Mouse (Mus musculus) liver, embryonic 15.5 days (tissue): ENCODE data around the gene Kcne4. TPM values are rescaled to one million over a fixed set of nuclear protein-coding genes. Genes with fewer than 3 reads are reported as not detected.

Source experiments
- ATAC-seq: fragments of 200-750 bp; cut with Nextera tagmentation; 2 replicates; pipeline ENCODE4 v1.8.0; 2017; ENCODE audit warnings: moderate number of reproducible peaks, mild to moderate bottlenecking, moderate library complexity; ENCODE audit not compliant: insufficient read depth
- H3K27ac ChIP-seq: fragments of 300-500 bp; sonication (generic); replicated peaks from 2 replicates; pipeline ENCODE4 v1.5.1; 2015; ENCODE audit warnings: mild to moderate bottlenecking, inconsistent platforms
- H3K27me3 ChIP-seq: fragments of 300-500 bp; sonication (generic); 2 replicates; pipeline ENCODE4 v1.6.1; 2015; ENCODE audit warnings: mild to moderate bottlenecking, inconsistent platforms
- H3K36me3 ChIP-seq: fragments of 300-500 bp; sonication (generic); replicated peaks from 2 replicates; pipeline ENCODE4 v1.6.1; 2015; ENCODE audit warnings: moderate library complexity, mild to moderate bottlenecking, inconsistent platforms
- H3K4me1 ChIP-seq: fragments of 300-500 bp; sonication (generic); replicated peaks from 2 replicates; pipeline ENCODE4 v1.6.1; 2015; ENCODE audit warnings: inconsistent platforms
- H3K4me2 ChIP-seq: fragments of 300-500 bp; sonication (generic); 2 replicates; pipeline ENCODE4 v1.6.1; 2015; ENCODE audit warnings: moderate library complexity, mild to moderate bottlenecking, inconsistent platforms
- H3K4me3 ChIP-seq: fragments of 300-500 bp; sonication (generic); replicated peaks from 2 replicates; pipeline ENCODE4 v1.5.1; 2015; ENCODE audit warnings: mild to moderate bottlenecking, inconsistent platforms
- H3K9ac ChIP-seq: fragments of 300-500 bp; sonication (generic); 2 replicates; pipeline ENCODE4 v1.6.1; 2015; ENCODE audit warnings: moderate library complexity, mild to moderate bottlenecking, inconsistent platforms
- H3K9me3 ChIP-seq: fragments of 300-500 bp; sonication (generic); replicated peaks from 2 replicates; pipeline ENCODE4 v1.6.1; 2016; ENCODE audit warnings: inconsistent platforms
- WGBS: fragments of 180-500 bp; shearing (Covaris S2); methylation state at CpG from one replicate; pipeline ENCODE4 v1.1.7; 2015; ENCODE audit warnings: mixed read lengths; ENCODE audit not compliant: insufficient replicate concordance; 5-methylcytosine and 5-hydroxymethylcytosine counted together
- polyA plus RNA-seq: library from polyadenylated mRNA; unstranded; fragments of >200 nt; fragmentation: Nextera tagmentation; extraction: Ambion mirVana; gene quantifications from 2 replicates; pipeline ENCODE4 v1.2.1, GENCODE M21; 2015

Kcne4 gene
- polyA plus RNA-seq, 1 experiment from 2014 or later = 0.30 TPM

- Histone ChIP-seq H3K4me2 (no peak overlapping the region), H3K4me3 (no peak overlapping the region), H3K27ac (no peak overlapping the region), H3K4me1 (no peaks in the 10 kb centered on the region), H3K27me3 (no peaks in the 10 kb centered on the region), H3K9ac (no peak overlapping the region), H3K9me3 (no peaks in the 10 kb centered on the region), H3K36me3 (no peaks in the 10 kb centered on the region)
- no peak for ATAC-seq
- WGBS = 72% methylated on average over 8 of the region's 8 CpGs
Measured at GRCm38 (mm10) chr1:78820176-78820575, 3.6 kb downstream of the Kcne4 start.

- Histone ChIP-seq H3K27ac (no peak overlapping the region), H3K9me3 (no peaks in the 10 kb centered on the region), H3K4me1 (no peaks in the 10 kb centered on the region), H3K4me2 (no peak overlapping the region), H3K4me3 (no peak overlapping the region), H3K36me3 (no peaks in the 10 kb centered on the region), H3K27me3 (no peaks in the 10 kb centered on the region), H3K9ac (no peak overlapping the region)
- ATAC-seq = no peak
- 67% methylated on average over 9 of the region's 9 CpGs for WGBS
Measured at GRCm38 (mm10) chr1:78821111-78821510, 4.6 kb downstream of the Kcne4 start.

GRCm38 (mm10) chr1:78821733-78822430, 5.3 kb downstream of the Kcne4 start:
- H3K36me3 ChIP-seq = no peaks in the 10 kb centered on the region
- no peaks in the 10 kb centered on the region for H3K27me3 ChIP-seq
- WGBS = 71% methylated on average over 15 of the region's 15 CpGs
- no peak overlapping the region for H3K4me3 ChIP-seq
- H3K9me3 ChIP-seq = no peaks in the 10 kb centered on the region
- H3K27ac ChIP-seq = no peak overlapping the region
- ATAC-seq = no peak
- no peak overlapping the region for H3K9ac ChIP-seq
- no peak overlapping the region for H3K4me2 ChIP-seq
- H3K4me1 ChIP-seq = no peaks in the 10 kb centered on the region

GRCm38 (mm10) chr1:78825246-78825645, 8.7 kb downstream of the Kcne4 start:
- H3K4me2 ChIP-seq = no peak overlapping the region
- no peak overlapping the region for H3K27ac ChIP-seq
- H3K9ac ChIP-seq = no peak overlapping the region
- H3K4me3 ChIP-seq = no peak overlapping the region
- no peaks in the 10 kb centered on the region for H3K27me3 ChIP-seq
- no peak for ATAC-seq
- no peaks in the 10 kb centered on the region for H3K9me3 ChIP-seq
- no peaks in the 10 kb centered on the region for H3K36me3 ChIP-seq
- 43% methylated on average over 3 of the region's 3 CpGs for WGBS
- no peaks in the 10 kb centered on the region for H3K4me1 ChIP-seq

- H3K4me1 ChIP-seq = no peaks in the 10 kb centered on the region
- no peaks in the 10 kb centered on the region for H3K27me3 ChIP-seq
- no peak overlapping the region for H3K27ac ChIP-seq
- 70% methylated on average over 3 of the region's 3 CpGs for WGBS
- no peaks in the 10 kb centered on the region for H3K36me3 ChIP-seq
- no peak overlapping the region for H3K4me2 ChIP-seq
- no peak for ATAC-seq
- H3K4me3 ChIP-seq = no peak overlapping the region
- H3K9ac ChIP-seq = no peak overlapping the region
- no peaks in the 10 kb centered on the region for H3K9me3 ChIP-seq
Measured at GRCm38 (mm10) chr1:78838468-78838867, 21.9 kb downstream of the Kcne4 start.

GRCm38 (mm10) chr1:78840769-78841168, 24.2 kb downstream of the Kcne4 start:
- Histone ChIP-seq H3K27me3 (no peaks in the 10 kb centered on the region), H3K4me1 (no peaks in the 10 kb centered on the region), H3K4me2 (no peak overlapping the region), H3K9ac (no peak overlapping the region), H3K9me3 (no peaks in the 10 kb centered on the region), H3K4me3 (no peak overlapping the region), H3K27ac (no peak overlapping the region), H3K36me3 (no peaks in the 10 kb centered on the region)
- 40% methylated on average over 2 of the region's 2 CpGs for WGBS
- ATAC-seq = no peak

GRCm38 (mm10) chr1:78845661-78846060, 29.1 kb downstream of the Kcne4 start:
- 53% methylated on average over 1 of the region's 1 CpGs for WGBS
- no peaks in the 10 kb centered on the region for H3K4me1 ChIP-seq

GRCm38 (mm10) chr1:78846471-78846870, 29.9 kb downstream of the Kcne4 start:
- no peak overlapping the region for H3K4me3 ChIP-seq
- 29% methylated on average over 2 of the region's 2 CpGs for WGBS
- H3K27ac ChIP-seq = no peak overlapping the region
- no peaks in the 10 kb centered on the region for H3K36me3 ChIP-seq
- no peak overlapping the region for H3K9ac ChIP-seq
- no peaks in the 10 kb centered on the region for H3K4me1 ChIP-seq
- no peak overlapping the region for H3K4me2 ChIP-seq
- no peaks in the 10 kb centered on the region for H3K9me3 ChIP-seq
- H3K27me3 ChIP-seq = no peaks in the 10 kb centered on the region
- ATAC-seq = no peak

More at GRCm38 (mm10) chr1:78845661-78846060, 29.1 kb downstream of the Kcne4 start:
- no peak overlapping the region for H3K4me2 ChIP-seq
- H3K4me3 ChIP-seq = no peak overlapping the region
- H3K36me3 ChIP-seq = no peaks in the 10 kb centered on the region
- no peak for ATAC-seq
- H3K27me3 ChIP-seq = no peaks in the 10 kb centered on the region
- H3K9ac ChIP-seq = no peak overlapping the region
- no peaks in the 10 kb centered on the region for H3K9me3 ChIP-seq
- H3K27ac ChIP-seq = no peak overlapping the region

- no peak for ATAC-seq
- no peaks in the 10 kb centered on the region for H3K9me3 ChIP-seq
Measured at GRCm38 (mm10) chr1:78852408-78853093, 36.0 kb downstream of the Kcne4 start.

GRCm38 (mm10) chr1:78853094-78853445, 36.5 kb downstream of the Kcne4 start:
- no peaks in the 10 kb centered on the region for H3K9me3 ChIP-seq
- H3K9ac ChIP-seq = no peak overlapping the region
- H3K27ac ChIP-seq = no peak overlapping the region
- no peaks in the 10 kb centered on the region for H3K4me1 ChIP-seq
- H3K4me3 ChIP-seq = no peak overlapping the region
- WGBS = 82% methylated on average over 3 of the region's 3 CpGs
- no peaks in the 10 kb centered on the region for H3K27me3 ChIP-seq
- no peak overlapping the region for H3K4me2 ChIP-seq
- no peaks in the 10 kb centered on the region for H3K36me3 ChIP-seq
- ATAC-seq = no peak

More at GRCm38 (mm10) chr1:78852408-78853093, 36.0 kb downstream of the Kcne4 start:
- H3K27me3 ChIP-seq = no peaks in the 10 kb centered on the region
- no peak overlapping the region for H3K27ac ChIP-seq
- no peaks in the 10 kb centered on the region for H3K36me3 ChIP-seq
- H3K4me2 ChIP-seq = no peak overlapping the region
- H3K9ac ChIP-seq = no peak overlapping the region
- H3K4me3 ChIP-seq = no peak overlapping the region
- H3K4me1 ChIP-seq = no peaks in the 10 kb centered on the region
- 66% methylated on average over 17 of the region's 17 CpGs for WGBS

- Histone ChIP-seq H3K36me3 (no peaks in the 10 kb centered on the region), H3K27ac (no peak overlapping the region), H3K4me3 (no peak overlapping the region), H3K4me1 (no peaks in the 10 kb centered on the region), H3K4me2 (no peak overlapping the region), H3K9ac (no peak overlapping the region), H3K27me3 (no peaks in the 10 kb centered on the region), H3K9me3 (no peaks in the 10 kb centered on the region)
- ATAC-seq = no peak
- 22% methylated on average over 1 of the region's 1 CpGs for WGBS
Measured at GRCm38 (mm10) chr1:78854306-78854705, 37.7 kb downstream of the Kcne4 start.
